Mouse (Mus musculus) stomach, embryonic 15.5 days (tissue): Measurements from ENCODE around the gene Gnb1l. TPM values are rescaled to one million over a fixed set of nuclear protein-coding genes. Genes with fewer than 3 reads are reported as not detected.
"Not testable (repeated sequence)": the region's sequence is repeated elsewhere in the genome, so short reads cannot be mapped to it uniquely, and the experiment has no call there.

Source experiments
- ATAC-seq: fragments of 200-750 bp; cut with Nextera tagmentation; 2 replicates; pipeline ENCODE4 v1.8.0; 2017; ENCODE audit warnings: low read depth, moderate number of reproducible peaks, moderate TSS enrichment; ENCODE audit not compliant: insufficient read depth, low FRiP score
- H3K27ac ChIP-seq: fragments of 300-500 bp; sonication (generic); 2 replicates; pipeline ENCODE4 v1.5.1; 2015; ENCODE audit warnings: mild to moderate bottlenecking, inconsistent platforms
- H3K27me3 ChIP-seq: fragments of 300-500 bp; sonication (generic); replicated peaks from 2 replicates; pipeline ENCODE4 v1.6.1; 2015; ENCODE audit warnings: inconsistent platforms
- H3K36me3 ChIP-seq: fragments of 300-500 bp; sonication (generic); 2 replicates; pipeline ENCODE4 v1.6.1; 2015; ENCODE audit warnings: inconsistent platforms
- H3K4me1 ChIP-seq: fragments of 300-500 bp; sonication (generic); 2 replicates; pipeline ENCODE4 v1.6.1; 2015; ENCODE audit warnings: inconsistent platforms
- H3K4me2 ChIP-seq: fragments of 300-500 bp; sonication (generic); 2 replicates; pipeline ENCODE4 v1.6.1; 2015; ENCODE audit warnings: mild to moderate bottlenecking, inconsistent platforms
- H3K4me3 ChIP-seq: fragments of 300-500 bp; sonication (generic); replicated peaks from 2 replicates; pipeline ENCODE4 v1.5.1; 2015; ENCODE audit warnings: inconsistent platforms
- H3K9ac ChIP-seq: fragments of 300-500 bp; sonication (generic); 2 replicates; pipeline ENCODE4 v1.6.1; 2015; ENCODE audit warnings: inconsistent platforms
- H3K9me3 ChIP-seq: fragments of 300-500 bp; sonication (generic); 2 replicates; pipeline ENCODE4 v1.6.1; 2016; ENCODE audit warnings: inconsistent platforms
- WGBS: fragments of 180-500 bp; shearing (Covaris S2); methylation state at CpG from one replicate; pipeline ENCODE4 v1.1.7; 2015; 5-methylcytosine and 5-hydroxymethylcytosine counted together
- polyA plus RNA-seq: library from polyadenylated mRNA; unstranded; fragments of >200 nt; fragmentation: Nextera tagmentation; extraction: Ambion mirVana; gene quantifications from 2 replicates; pipeline ENCODE4 v1.2.1, GENCODE M21; 2015

Gnb1l gene
- polyA plus RNA-seq, 1 experiment from 2014 or later = 14.1 TPM

- WGBS = 31% methylated on average over 6 of the region's 6 CpGs
- Histone ChIP-seq H3K9me3 (no peaks in the 10 kb centered on the region), H3K4me3 (no peak overlapping the region), H3K4me2 (no peak overlapping the region), H3K4me1 (no peaks in the 10 kb centered on the region), H3K27me3 (no peaks in the 10 kb centered on the region), H3K36me3 (no peaks in the 10 kb centered on the region), H3K9ac (no peak overlapping the region), H3K27ac (no peak overlapping the region)
- ATAC-seq = no peak
Measured at GRCm38 (mm10) chr16:18513508-18513907, 15.0 kb downstream of the Gnb1l start.

DNA sequence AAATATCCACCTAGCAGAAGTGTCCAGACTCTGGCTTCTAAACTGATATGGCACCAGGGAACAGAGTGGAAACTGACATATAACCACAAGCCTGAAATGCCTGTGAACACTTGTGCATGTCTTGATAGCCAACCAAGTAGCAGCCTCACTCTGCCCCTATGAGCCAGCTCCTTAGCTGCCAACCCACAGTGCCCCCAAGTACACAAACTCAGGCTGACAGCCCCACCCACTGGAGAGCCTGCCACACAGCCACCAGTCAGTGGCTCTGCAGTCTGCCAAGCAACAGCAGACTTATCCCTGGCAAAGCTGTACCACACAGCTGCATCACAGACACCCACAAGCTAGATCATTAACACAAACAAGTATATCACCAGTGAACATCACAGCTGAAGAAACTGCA is 19.6 kb downstream of the Gnb1l start:
- H3K4me3 ChIP-seq = no peak overlapping the region
- H3K9me3 ChIP-seq = no peaks in the 10 kb centered on the region
- no peak overlapping the region for H3K27ac ChIP-seq
- no peak overlapping the region for H3K9ac ChIP-seq
- H3K27me3 ChIP-seq = no peaks in the 10 kb centered on the region
- H3K36me3 ChIP-seq = no peaks in the 10 kb centered on the region
- no peak for ATAC-seq
- no peaks in the 10 kb centered on the region for H3K4me1 ChIP-seq
- H3K4me2 ChIP-seq = no peak overlapping the region

GRCm38 (mm10) chr16:18523563-18524245 is 25.2 kb downstream of the Gnb1l start:
- Histone ChIP-seq H3K27me3 (no peaks in the 10 kb centered on the region), H3K4me1 (no peaks in the 10 kb centered on the region), H3K4me2 (no peak overlapping the region), H3K36me3 (no peaks in the 10 kb centered on the region), H3K27ac (no peak overlapping the region), H3K4me3 (no peak overlapping the region), H3K9me3 (no peaks in the 10 kb centered on the region), H3K9ac (no peak overlapping the region)
- ATAC-seq = no peak
- 85% methylated on average over 8 of the region's 8 CpGs for WGBS

DNA sequence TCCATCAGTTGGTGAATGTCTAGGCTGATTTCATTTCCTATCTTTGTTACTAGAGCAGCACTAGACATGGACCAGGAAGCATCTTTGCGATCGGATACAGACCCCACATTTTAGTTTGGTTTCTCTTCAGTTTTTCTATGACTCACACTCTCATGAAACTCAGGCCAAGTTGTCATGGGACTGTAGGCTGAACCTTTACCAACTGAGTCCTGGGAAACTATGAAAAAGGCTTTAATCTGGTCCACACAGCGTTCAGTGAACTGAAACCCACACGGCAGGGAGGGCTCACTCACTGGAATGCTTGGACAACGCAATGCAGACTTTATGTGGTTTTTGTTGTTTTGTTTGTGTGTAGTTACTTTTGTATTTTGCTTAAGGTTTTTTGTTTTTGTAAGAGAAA is 30.1 kb downstream of the Gnb1l start:
- WGBS = 89% methylated on average over 5 of the region's 5 CpGs
- Histone ChIP-seq H3K9ac (no peak overlapping the region), H3K4me1 (no peaks in the 10 kb centered on the region), H3K36me3 (no peaks in the 10 kb centered on the region), H3K27me3 (no peaks in the 10 kb centered on the region), H3K4me3 (no peak overlapping the region), H3K27ac (no peak overlapping the region), H3K4me2 (no peak overlapping the region), H3K9me3 (no peaks in the 10 kb centered on the region)
- no peak for ATAC-seq

DNA sequence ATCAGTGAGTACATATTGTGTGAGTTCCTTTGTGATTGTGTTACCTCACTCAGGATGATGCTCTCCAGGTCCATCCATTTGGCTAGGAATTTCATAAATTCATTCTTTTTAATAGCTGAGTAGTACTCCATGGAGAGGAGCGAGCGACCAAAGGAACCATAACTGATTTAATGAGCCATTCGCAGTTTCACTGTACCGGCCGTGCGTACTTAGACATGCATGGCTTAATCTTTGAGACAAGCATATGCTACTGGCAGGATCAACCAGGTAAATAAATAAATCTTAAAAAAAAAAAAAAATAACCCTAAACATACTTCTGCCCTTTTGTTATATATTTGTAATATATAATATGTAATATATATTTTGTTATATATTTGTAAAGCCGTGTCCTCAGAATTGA is 34.5 kb downstream of the Gnb1l start:
- not testable (repeated sequence) for H3K4me1 ChIP-seq, H3K9me3 ChIP-seq, H3K4me3 ChIP-seq, H3K27ac ChIP-seq, H3K27me3 ChIP-seq, H3K36me3 ChIP-seq, H3K4me2 ChIP-seq, H3K9ac ChIP-seq
- ATAC-seq = peak; percentile 100
- WGBS = 93% methylated on average over 7 of the region's 7 CpGs

GRCm38 (mm10) chr16:18537407-18537990 is 39.0 kb downstream of the Gnb1l start:
- WGBS = 86% methylated on average over 3 of the region's 3 CpGs
- Histone ChIP-seq H3K36me3 (no peaks in the 10 kb centered on the region), H3K4me1 (no peaks in the 10 kb centered on the region), H3K4me3 (no peak overlapping the region), H3K27me3 (no peaks in the 10 kb centered on the region), H3K4me2 (no peak overlapping the region), H3K27ac (no peak overlapping the region), H3K9ac (no peak overlapping the region), H3K9me3 (no peaks in the 10 kb centered on the region)
- ATAC-seq = no peak

- Histone ChIP-seq H3K4me3 (no peak overlapping the region), H3K27me3 (no peaks in the 10 kb centered on the region), H3K36me3 (no peaks in the 10 kb centered on the region), H3K9ac (no peak overlapping the region), H3K27ac (no peak overlapping the region), H3K4me2 (no peak overlapping the region), H3K9me3 (no peaks in the 10 kb centered on the region), H3K4me1 (no peaks in the 10 kb centered on the region)
- 56% methylated on average over 6 of the region's 6 CpGs for WGBS
- no peak for ATAC-seq
Measured at GRCm38 (mm10) chr16:18539281-18539680, 40.8 kb downstream of the Gnb1l start.

DNA sequence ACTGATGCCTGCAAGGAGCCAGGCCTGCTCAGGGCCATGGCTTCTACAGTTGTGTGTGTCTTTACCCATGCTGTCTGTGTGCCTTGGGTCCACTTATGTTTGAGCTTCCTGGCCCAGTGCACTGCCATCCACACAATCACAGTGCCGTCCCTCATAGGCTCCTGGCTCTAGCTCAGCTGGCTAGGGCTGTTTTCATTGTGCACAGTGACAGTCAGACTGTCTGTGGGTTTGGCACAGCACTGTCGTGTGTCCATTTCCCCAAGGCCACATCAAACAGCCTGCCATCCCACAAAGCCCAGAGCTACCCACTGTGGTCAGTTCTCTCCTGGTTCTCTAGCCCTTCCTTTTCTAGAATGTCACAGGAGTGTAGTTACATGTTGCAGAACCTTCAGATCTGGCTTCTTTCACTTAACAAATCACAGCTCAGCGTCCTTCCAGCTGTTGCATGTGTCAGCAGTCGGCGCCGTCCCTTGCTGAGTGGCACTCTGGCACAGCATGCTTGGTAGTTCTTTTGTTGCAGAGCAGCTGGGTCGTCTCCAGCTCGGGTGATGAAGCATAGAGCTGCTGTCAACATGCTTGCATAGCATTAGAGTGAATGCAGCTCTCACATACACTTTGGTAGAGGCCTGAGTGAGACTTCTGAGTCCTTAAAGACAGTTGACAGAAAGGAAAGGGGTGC is 44.8 kb downstream of the Gnb1l start:
- 62% methylated on average over 8 of the region's 8 CpGs for WGBS
- H3K9ac ChIP-seq = no peak overlapping the region
- H3K4me2 ChIP-seq = no peak overlapping the region
- no peak for ATAC-seq
- no peaks in the 10 kb centered on the region for H3K27me3 ChIP-seq
- no peak overlapping the region for H3K4me3 ChIP-seq
- no peaks in the 10 kb centered on the region for H3K4me1 ChIP-seq
- no peaks in the 10 kb centered on the region for H3K36me3 ChIP-seq
- H3K27ac ChIP-seq = no peak overlapping the region
- no peaks in the 10 kb centered on the region for H3K9me3 ChIP-seq

DNA sequence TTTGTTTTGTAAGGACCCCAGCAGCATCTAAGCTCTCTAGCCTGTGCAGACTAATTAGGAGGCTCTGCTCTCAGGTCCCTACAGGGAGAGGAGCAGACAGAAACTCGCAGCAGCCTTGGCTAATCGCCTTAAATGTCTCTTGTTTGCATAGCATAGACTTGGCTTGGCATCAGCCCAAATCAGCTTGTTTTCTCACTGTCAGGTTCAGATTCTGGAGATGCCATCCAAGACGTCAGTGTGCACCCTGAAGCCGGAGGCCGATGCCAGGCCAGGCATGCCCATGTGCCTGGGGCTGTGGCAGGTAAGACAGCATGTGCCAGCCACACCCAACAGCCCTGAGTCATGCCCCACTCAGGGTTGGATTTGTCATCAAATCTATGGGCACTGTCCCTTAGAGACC is 49.4 kb downstream of the Gnb1l start:
- Histone ChIP-seq H3K9ac (no peak overlapping the region), H3K9me3 (no peaks in the 10 kb centered on the region), H3K4me3 (no peak overlapping the region), H3K36me3 (no peaks in the 10 kb centered on the region), H3K4me2 (no peak overlapping the region), H3K27ac (no peak overlapping the region), H3K27me3 (no peaks in the 10 kb centered on the region), H3K4me1 (no peaks in the 10 kb centered on the region)
- ATAC-seq = no peak
- 71% methylated on average over 5 of the region's 5 CpGs for WGBS

GRCm38 (mm10) chr16:18551604-18552003 is 53.1 kb downstream of the Gnb1l start:
- H3K9me3 ChIP-seq = no peaks in the 10 kb centered on the region
- ATAC-seq = no peak
- no peak overlapping the region for H3K27ac ChIP-seq
- no peaks in the 10 kb centered on the region for H3K36me3 ChIP-seq
- H3K9ac ChIP-seq = no peak overlapping the region
- 34% methylated on average over 9 of the region's 9 CpGs for WGBS
- no peak overlapping the region for H3K4me2 ChIP-seq
- no peak overlapping the region for H3K4me3 ChIP-seq
- no peaks in the 10 kb centered on the region for H3K4me1 ChIP-seq
- no peaks in the 10 kb centered on the region for H3K27me3 ChIP-seq

- Histone ChIP-seq H3K9ac (no peak overlapping the region), H3K27ac (no peak overlapping the region), H3K4me3 (no peak overlapping the region), H3K36me3 (no peaks in the 10 kb centered on the region), H3K4me1 (no peaks in the 10 kb centered on the region), H3K4me2 (no peak overlapping the region), H3K27me3 (no peaks in the 10 kb centered on the region), H3K9me3 (no peaks in the 10 kb centered on the region)
- ATAC-seq = no peak
- WGBS = 42% methylated on average over 11 of the region's 11 CpGs
Measured at GRCm38 (mm10) chr16:18552106-18552710, 53.7 kb downstream of the Gnb1l start.

- no peak overlapping the region for H3K27ac ChIP-seq
- H3K4me3 ChIP-seq = no peak overlapping the region
- 64% methylated on average over 2 of the region's 2 CpGs for WGBS
- H3K4me2 ChIP-seq = no peak overlapping the region
- H3K4me1 ChIP-seq = no peaks in the 10 kb centered on the region
- H3K9me3 ChIP-seq = no peaks in the 10 kb centered on the region
- no peaks in the 10 kb centered on the region for H3K36me3 ChIP-seq
- H3K27me3 ChIP-seq = no peaks in the 10 kb centered on the region
- ATAC-seq = no peak
- no peak overlapping the region for H3K9ac ChIP-seq
Measured at GRCm38 (mm10) chr16:18554721-18555120, 56.2 kb downstream of the Gnb1l start.
